Mouse (Mus musculus) layer of hippocampus, adult 8-10 months (tissue): ENCODE measurements at regions not wholly inside any gene's neighbourhood (a gene's known extent, or its start where the extent isn't known, plus 50 kb on each side); places are given as distances from the start of the nearest gene placed in this dataset.

ENCODE experiments used
- DNase-seq, 2 experiments: peaks; one replicate each; pipeline ENCODE4 v3.0.0; 2022; ENCODE audit warnings: low spot score in 2 of 2

DNA sequence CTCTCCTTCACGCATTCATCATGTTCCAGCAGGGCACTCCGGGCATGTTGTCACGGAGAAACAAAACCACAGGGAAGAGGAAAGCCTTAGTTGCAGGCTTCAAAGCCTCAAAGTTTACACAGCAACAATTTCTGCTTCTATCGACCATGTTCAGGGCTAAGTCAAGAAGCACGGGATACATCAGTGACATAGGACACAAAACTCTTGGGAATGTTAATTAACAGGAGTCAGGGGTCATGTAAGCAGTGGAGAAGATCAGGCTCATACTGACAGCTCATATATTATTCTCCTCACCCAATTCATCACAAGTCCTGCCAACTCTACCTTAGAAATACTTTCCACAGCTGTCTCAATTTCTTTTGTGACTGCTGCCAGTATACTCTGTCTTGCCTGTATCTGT, 133.0 kb upstream of the Btbd3 start:
- no peak for DNase-seq

- DNase-seq: no peak
Measured at GRCm38 (mm10) chr2:138120868-138121267, 135.5 kb upstream of the Btbd3 start.

GRCm38 (mm10) chr2:138120131-138120530, 136.2 kb upstream of the Btbd3 start:
- peak in 1 of 2 experiments; percentile 24 for DNase-seq

GRCm38 (mm10) chr2:138099777-138100176, 156.6 kb upstream of the Btbd3 start:
- peak; percentile 25 to 41 for DNase-seq

GRCm38 (mm10) chr2:138085390-138085789, 171.0 kb upstream of the Btbd3 start:
- DNase-seq: peak; percentile 28 to 67

- DNase-seq: no peak
Measured at GRCm38 (mm10) chr2:138084564-138085283, 171.6 kb upstream of the Btbd3 start.

GRCm38 (mm10) chr2:138074020-138074613, 182.2 kb upstream of the Btbd3 start:
- peak; percentile 25 to 30 for DNase-seq

GRCm38 (mm10) chr2:138072165-138072728, 184.1 kb upstream of the Btbd3 start:
- no peak for DNase-seq

GRCm38 (mm10) chr2:138053081-138053480, 203.3 kb upstream of the Btbd3 start:
- DNase-seq: no peak

GRCm38 (mm10) chr2:138048341-138048740, 208.0 kb upstream of the Btbd3 start:
- DNase-seq: peak in 1 of 2 experiments; percentile 19

- DNase-seq: peak; percentile 32
Measured at GRCm38 (mm10) chr2:138047781-138048201, 208.6 kb upstream of the Btbd3 start.

DNA sequence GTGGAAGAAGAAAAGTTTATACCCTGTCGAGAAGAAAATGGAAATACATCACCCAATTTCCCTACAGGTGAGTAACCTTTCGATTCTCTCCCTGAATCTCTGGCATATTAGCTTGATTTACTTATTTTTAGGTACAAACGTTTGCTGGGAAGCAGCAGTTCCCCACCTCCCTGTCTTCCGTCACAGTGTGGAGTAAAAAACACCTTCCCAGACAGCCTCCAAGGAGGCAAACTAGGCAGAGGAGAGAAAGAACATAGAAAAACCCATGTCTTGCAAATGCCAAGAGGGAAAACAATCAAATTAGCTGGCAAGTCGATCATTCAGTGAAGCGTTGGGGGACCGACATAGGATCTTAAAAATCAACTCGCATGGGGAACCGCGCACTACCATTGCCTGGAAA, 209.0 kb upstream of the Btbd3 start:
- DNase-seq: no peak

- DNase-seq: no peak
Measured at GRCm38 (mm10) chr2:138046918-138047317, 209.4 kb upstream of the Btbd3 start.

DNA sequence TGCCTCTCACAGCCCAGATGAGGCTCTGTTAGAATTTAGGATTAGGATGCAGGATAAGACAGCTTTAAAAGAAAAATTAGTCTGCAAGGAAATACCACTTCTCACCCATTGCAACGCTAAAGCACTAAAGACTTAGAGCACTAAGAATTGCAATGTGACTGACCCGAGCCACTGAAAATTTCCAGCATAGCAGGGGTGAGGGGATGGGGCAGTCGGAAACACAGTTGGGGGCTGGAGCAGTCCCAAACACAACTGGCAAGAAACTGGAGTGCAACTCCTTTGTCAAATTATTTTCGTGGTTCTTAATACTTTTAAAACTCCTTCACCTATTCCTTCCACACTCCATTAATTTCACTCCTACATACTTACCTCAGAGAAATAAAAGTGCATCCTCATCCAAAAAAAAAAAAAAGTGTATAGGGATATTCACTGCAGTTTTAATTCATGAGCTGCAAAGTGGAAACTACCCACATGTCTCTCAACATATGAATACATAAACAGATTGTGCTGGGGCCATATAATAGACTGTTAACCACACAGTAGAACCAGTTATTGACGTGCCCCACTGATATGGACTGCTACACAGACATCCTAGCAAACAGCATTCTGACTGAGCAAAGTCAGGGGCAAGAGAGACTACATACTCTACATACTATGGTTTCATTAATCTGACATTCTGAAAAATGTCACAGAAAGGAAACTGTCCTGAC, 210.3 kb upstream of the Btbd3 start:
- DNase-seq: no peak

DNA sequence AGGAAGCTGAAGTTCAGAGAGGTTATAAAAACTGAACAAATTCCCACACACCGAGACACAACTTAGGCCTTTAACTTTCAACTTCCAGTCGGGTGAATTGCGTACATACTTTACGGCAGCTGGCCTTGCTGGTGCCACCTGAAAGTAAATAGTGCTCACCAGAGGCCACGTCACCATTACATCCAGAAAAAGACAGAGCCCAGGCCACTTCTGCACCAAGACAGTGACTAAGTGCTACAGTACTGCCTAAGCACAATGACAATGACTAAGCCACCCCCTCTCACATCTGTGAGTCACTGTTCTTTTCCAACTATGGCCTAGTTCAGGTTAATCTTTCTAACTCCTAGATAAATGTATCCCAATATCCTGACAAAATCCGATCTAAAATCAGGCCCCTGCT, 215.7 kb upstream of the Btbd3 start:
- DNase-seq: no peak

DNA sequence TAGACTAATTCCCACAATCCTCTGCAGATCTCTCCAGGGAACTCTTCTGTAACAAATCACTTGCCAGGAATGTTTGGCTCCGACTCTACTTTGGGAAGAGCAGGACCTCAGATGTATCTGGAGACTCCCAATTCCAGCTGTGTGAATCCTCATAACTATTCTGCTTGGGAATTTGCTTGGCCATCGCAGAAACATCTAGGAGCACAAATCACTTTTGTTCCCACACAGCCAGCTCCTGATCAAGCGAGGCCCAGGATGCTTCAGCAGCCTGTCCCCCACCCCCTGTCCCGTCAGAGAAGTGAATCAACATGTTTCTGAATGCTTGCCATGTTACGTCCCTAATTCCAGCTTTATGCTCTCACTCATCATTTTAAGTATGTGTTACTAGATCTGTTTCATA, 216.1 kb upstream of the Btbd3 start:
- no peak for DNase-seq

DNA sequence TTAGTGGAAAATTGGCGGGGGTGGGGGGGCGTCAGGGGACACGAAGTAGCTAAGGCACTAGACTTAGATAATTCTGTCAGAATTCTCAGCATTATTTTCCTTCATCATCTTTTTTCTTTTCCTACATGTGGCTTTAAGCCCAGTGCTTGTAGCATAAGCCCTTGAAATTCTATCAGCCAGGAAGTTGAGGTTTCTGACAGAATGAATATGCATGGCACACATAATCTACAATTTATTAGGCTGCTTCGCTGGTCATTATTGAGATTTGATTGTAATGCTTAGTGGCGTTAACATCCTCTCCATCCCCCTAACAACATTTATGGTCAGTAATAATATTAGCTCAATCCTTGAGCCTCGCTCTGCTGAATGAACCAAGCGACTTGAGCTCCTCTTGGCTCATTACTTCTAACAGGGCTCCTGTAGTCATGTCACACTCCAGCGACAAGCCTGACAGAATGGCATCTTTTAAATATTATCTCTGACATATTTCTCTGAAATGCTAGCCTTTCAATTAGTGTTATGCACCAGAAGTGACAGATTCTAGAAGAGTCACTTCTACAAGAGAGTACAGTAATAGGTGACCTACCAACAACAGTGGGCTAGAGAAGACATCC, 222.1 kb upstream of the Btbd3 start:
- DNase-seq: no peak

- peak; percentile 69 for DNase-seq
Measured at GRCm38 (mm10) chr2:138033379-138034122, 222.8 kb upstream of the Btbd3 start.

DNA sequence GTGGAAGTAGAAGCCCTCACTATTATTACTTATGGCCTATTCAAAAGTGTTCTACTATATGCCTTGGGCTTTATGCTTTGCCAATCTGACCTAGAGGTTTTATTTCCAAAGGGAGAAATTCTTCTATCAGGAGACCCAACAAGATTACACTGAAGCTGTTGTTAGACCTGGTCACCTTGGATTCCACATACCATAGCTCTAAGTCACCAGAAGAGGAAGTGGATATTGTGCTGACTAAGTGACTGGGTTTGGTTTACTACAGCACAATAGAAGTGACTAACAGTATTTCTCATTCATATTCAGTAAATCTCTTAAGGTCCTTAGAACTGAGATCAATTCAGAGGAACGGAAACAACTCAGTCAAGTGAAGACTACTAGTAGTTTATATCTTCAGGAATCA, 229.0 kb upstream of the Btbd3 start:
- DNase-seq: no peak

GRCm38 (mm10) chr2:138023558-138023957, 232.8 kb upstream of the Btbd3 start:
- no peak for DNase-seq

DNA sequence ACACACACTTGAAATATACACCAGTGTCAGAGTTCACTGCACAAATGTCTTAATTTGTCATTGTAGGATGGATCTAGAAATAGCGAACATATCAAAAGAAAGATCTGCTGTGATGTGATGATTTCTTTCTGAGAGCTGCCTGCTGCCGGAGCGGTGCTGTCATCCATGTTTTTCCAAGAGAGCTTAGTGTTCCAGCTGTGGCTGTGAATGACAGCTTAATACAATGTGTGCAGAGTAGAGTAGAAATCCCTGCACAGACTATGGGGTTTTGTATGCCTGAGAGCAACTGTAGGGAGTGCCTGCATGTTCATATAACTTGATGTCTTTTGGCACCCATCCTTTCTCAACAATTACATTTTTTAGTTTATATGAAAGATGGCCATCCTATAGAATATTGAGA, 274.6 kb upstream of the Btbd3 start:
- DNase-seq: no peak
